Mouse (Mus musculus): ENCODE results near the gene Ttll5. TPM values are rescaled to one million over a fixed set of nuclear protein-coding genes. Genes with fewer than 3 reads are reported as not detected.
A peak's percentile ranks its signal among the peaks of the same experiment; 100 is the strongest.

The Ttll5 gene
- total RNA-seq, 1 experiment from 2014 or later: 21.7 TPM

DNA sequence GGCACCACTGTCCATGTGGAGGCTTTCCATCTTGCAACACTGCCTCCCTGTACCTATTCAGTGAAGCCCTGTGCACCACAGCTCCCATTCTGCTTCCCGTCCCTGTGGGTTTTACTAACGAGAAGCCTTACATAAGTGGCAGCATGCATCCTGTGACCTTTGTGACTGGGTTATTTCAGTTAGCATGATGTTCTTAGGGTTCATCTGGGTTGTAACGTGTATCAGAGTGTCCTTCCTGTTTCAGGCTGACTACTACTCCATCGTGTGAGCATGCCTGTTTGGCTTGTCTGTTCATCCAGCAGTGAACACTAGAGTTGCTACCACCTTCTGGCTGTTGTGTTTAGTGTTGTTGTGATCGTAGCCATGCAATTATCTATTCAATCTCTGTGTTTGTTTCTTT is 221.7 kb downstream of the Ttll5 start:
- ATAC-seq (replicated peaks in 1 of 2; ENCODE audit: insufficient read depth in 1 of 2, low FRiP score in 2 of 2, low TSS enrichment in 1 of 2, low read depth in 1 of 2, poor library complexity in 2 of 2, severe bottlenecking in 2 of 2): no peak

GRCm38 (mm10) chr12:86046776-86047175 is 222.3 kb downstream of the Ttll5 start:
- ATAC-seq (replicated peaks in 1 of 2; ENCODE audit: insufficient read depth in 1 of 2, low FRiP score in 2 of 2, low TSS enrichment in 1 of 2, low read depth in 1 of 2, poor library complexity in 2 of 2, severe bottlenecking in 2 of 2): no peak

DNA sequence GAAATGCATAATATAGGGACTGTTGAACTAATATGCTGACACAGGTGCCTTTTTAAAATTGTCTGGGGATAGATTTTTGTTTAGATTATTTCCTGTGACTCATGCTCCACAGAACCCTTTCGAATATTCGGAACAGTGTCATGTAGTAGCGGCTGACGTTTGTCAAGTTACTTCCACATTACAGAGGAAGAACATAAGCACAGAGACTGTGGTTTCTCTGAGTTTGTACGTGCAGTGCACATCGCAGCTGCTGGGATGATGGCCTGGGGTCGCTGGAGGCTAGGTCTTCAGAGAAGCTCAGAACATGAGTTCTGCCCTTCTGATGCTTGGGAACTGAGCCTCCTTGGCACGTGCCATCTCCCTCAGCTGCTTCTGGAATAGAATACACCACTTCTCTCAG is 222.9 kb downstream of the Ttll5 start:
- peak; percentile 27 to 53; a peak in 1 of 4 replicates for ATAC-seq (replicated peaks in 1 of 2; ENCODE audit: insufficient read depth in 1 of 2, low FRiP score in 2 of 2, low TSS enrichment in 1 of 2, low read depth in 1 of 2, poor library complexity in 2 of 2, severe bottlenecking in 2 of 2)

DNA sequence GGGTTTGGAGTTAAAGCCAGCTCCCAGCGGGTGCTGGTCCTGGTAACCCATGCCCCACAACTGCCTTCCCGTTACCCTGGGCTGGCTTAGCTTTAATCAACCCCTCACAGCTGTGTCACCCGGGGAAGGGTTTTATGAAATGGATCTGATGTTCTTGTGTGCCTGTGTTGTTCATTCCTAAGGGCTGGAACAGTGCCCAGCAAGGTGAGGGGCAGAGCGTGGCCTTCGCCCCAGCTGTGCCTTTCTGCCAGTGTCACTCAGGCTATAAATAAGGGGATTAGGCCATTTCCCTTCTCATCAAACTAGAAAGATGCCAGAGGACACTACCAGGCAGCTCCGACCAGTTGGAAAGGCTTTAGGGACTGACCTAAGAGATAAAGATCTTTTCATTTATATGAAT is 225.4 kb downstream of the Ttll5 start:
- no peak for ATAC-seq (replicated peaks in 1 of 2; ENCODE audit: insufficient read depth in 1 of 2, low FRiP score in 2 of 2, low TSS enrichment in 1 of 2, low read depth in 1 of 2, poor library complexity in 2 of 2, severe bottlenecking in 2 of 2)

GRCm38 (mm10) chr12:86051477-86051876 is 227.0 kb downstream of the Ttll5 start:
- no peak for ATAC-seq (replicated peaks in 1 of 2; ENCODE audit: insufficient read depth in 1 of 2, low FRiP score in 2 of 2, low TSS enrichment in 1 of 2, low read depth in 1 of 2, poor library complexity in 2 of 2, severe bottlenecking in 2 of 2)

GRCm38 (mm10) chr12:86055306-86055705 is 230.8 kb downstream of the Ttll5 start:
- no peak for ATAC-seq (replicated peaks in 1 of 2; ENCODE audit: insufficient read depth in 1 of 2, low FRiP score in 2 of 2, low TSS enrichment in 1 of 2, low read depth in 1 of 2, poor library complexity in 2 of 2, severe bottlenecking in 2 of 2)

- no peak for ATAC-seq (replicated peaks in 1 of 2; ENCODE audit: insufficient read depth in 1 of 2, low FRiP score in 2 of 2, low TSS enrichment in 1 of 2, low read depth in 1 of 2, poor library complexity in 2 of 2, severe bottlenecking in 2 of 2)
Observed at GRCm38 (mm10) chr12:86056976-86057375, 232.5 kb downstream of the Ttll5 start.

- no peak for ATAC-seq (replicated peaks in 1 of 2; ENCODE audit: insufficient read depth in 1 of 2, low FRiP score in 2 of 2, low TSS enrichment in 1 of 2, low read depth in 1 of 2, poor library complexity in 2 of 2, severe bottlenecking in 2 of 2)
Observed at GRCm38 (mm10) chr12:86057516-86057915, 233.1 kb downstream of the Ttll5 start.

DNA sequence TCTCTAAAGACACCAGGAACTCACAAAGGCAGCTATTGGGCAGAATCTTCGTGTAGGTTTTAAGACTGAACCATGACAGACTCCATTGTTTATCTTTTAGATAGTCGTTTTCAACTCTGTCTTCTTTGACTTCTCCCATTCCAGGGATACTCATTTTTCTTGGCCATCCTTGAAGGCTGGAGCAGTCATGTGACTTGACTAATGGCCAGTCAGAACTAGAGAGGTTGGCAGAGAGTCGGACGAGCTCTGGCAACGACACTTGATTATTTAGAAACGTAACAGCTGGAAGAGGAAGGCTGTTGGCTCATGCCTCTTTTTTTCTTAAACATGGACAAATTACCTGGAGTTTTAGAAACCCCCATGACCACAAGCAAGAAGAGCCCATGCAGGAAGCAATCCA is 234.9 kb downstream of the Ttll5 start:
- no peak for ATAC-seq (replicated peaks in 1 of 2; ENCODE audit: insufficient read depth in 1 of 2, low FRiP score in 2 of 2, low TSS enrichment in 1 of 2, low read depth in 1 of 2, poor library complexity in 2 of 2, severe bottlenecking in 2 of 2)

GRCm38 (mm10) chr12:86064796-86065195 is 240.3 kb downstream of the Ttll5 start:
- ATAC-seq (replicated peaks in 1 of 2; ENCODE audit: insufficient read depth in 1 of 2, low FRiP score in 2 of 2, low TSS enrichment in 1 of 2, low read depth in 1 of 2, poor library complexity in 2 of 2, severe bottlenecking in 2 of 2): no peak

DNA sequence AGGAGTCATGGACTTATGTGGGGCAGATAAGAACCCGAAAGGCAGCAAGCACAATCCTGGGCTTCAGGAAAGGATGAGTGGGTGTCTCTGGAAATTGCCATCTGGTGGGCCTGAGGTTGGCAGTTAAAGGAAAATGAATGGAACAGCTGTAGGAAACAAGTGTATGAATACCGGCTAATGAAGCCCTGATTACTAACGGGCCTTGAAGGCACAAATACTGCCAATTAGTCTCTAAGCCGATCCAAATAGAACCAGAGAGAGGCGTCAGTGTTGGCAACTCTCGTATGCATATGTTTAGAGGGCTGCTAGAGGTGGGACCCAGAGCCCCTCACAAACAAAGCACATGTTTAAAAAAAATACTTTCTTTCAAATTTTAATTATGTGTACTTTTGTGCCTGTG is 247.0 kb downstream of the Ttll5 start:
- no peak for ATAC-seq (replicated peaks in 1 of 2; ENCODE audit: insufficient read depth in 1 of 2, low FRiP score in 2 of 2, low TSS enrichment in 1 of 2, low read depth in 1 of 2, poor library complexity in 2 of 2, severe bottlenecking in 2 of 2)

DNA sequence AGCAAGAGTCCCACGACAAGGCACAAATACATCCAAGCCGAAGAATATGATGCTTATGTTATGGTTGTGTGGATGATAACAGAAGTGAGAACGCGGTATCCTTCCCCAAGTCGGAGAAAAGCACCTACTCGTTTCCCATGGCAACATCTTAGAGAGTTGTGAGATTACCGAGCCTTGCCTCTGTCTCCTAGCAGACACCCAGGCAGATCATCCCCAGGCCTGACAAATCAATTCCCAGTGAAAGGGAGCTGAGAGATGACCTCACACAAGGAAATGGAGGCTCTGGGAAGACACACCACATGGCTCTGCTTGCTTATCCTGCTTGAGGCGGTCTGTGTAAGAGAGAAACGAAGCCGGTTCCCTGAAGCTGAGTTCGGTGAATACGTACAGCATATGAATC is 250.2 kb downstream of the Ttll5 start:
- no peak for ATAC-seq (replicated peaks in 1 of 2; ENCODE audit: insufficient read depth in 1 of 2, low FRiP score in 2 of 2, low TSS enrichment in 1 of 2, low read depth in 1 of 2, poor library complexity in 2 of 2, severe bottlenecking in 2 of 2)

GRCm38 (mm10) chr12:86075358-86075757 is 250.9 kb downstream of the Ttll5 start:
- no peak for ATAC-seq (replicated peaks in 1 of 2; ENCODE audit: insufficient read depth in 1 of 2, low FRiP score in 2 of 2, low TSS enrichment in 1 of 2, low read depth in 1 of 2, poor library complexity in 2 of 2, severe bottlenecking in 2 of 2)

DNA sequence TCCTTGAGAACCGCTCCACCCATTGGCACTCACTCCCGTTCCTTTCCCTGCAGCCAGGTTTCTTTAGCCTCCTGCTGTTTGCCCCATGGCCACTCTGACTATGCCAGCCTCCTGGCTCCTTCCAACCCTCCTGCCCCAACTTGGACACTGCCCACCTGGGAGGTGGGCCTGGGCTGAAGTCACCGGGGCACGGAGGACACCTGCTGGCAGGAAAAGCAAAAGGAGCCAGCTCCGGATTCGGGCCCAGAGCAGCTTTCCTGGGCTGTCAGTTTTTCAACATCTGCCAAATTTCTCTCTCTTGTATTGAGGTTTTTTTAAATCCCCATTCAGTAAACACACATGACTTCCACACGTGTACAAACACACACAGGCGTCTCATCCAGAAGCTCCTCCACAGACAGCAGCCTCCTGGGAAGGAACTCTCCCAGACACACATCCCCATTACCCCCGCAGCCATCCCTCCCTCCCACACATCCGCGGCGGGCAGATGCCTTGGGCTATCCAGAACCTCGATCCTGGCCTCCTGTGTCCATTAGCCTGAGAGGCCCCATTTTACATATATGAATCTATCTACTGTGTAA is 252.0 kb downstream of the Ttll5 start:
- ATAC-seq (replicated peaks in 1 of 2; ENCODE audit: insufficient read depth in 1 of 2, low FRiP score in 2 of 2, low TSS enrichment in 1 of 2, low read depth in 1 of 2, poor library complexity in 2 of 2, severe bottlenecking in 2 of 2): no peak

- no peak for ATAC-seq (replicated peaks in 1 of 2; ENCODE audit: insufficient read depth in 1 of 2, low FRiP score in 2 of 2, low TSS enrichment in 1 of 2, low read depth in 1 of 2, poor library complexity in 2 of 2, severe bottlenecking in 2 of 2)
Observed at GRCm38 (mm10) chr12:86077322-86077721, 252.9 kb downstream of the Ttll5 start.

- ATAC-seq (replicated peaks in 1 of 2; ENCODE audit: insufficient read depth in 1 of 2, low FRiP score in 2 of 2, low TSS enrichment in 1 of 2, low read depth in 1 of 2, poor library complexity in 2 of 2, severe bottlenecking in 2 of 2): no peak
Observed at GRCm38 (mm10) chr12:86077736-86078135, 253.3 kb downstream of the Ttll5 start.

DNA sequence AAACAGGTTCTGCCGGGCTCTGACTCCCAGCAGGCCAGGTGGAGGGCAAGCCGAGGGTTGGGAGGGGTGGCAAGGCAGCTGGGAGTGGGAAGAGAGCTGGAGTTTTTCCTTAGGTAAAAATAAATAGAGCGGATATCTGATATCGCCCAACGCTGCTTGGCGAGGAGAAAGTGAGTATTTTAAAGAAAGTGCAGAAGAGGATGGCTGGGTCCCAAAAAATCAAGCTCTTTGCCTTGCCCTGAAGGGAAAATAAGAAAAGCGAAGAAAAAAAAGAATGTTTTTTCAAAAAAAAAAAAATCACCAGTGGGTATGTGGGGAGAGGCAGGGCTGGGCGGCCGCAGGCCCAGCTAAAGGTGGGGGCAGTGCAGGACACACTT is 253.7 kb downstream of the Ttll5 start:
- no peak for ATAC-seq (replicated peaks in 1 of 2; ENCODE audit: insufficient read depth in 1 of 2, low FRiP score in 2 of 2, low TSS enrichment in 1 of 2, low read depth in 1 of 2, poor library complexity in 2 of 2, severe bottlenecking in 2 of 2)

DNA sequence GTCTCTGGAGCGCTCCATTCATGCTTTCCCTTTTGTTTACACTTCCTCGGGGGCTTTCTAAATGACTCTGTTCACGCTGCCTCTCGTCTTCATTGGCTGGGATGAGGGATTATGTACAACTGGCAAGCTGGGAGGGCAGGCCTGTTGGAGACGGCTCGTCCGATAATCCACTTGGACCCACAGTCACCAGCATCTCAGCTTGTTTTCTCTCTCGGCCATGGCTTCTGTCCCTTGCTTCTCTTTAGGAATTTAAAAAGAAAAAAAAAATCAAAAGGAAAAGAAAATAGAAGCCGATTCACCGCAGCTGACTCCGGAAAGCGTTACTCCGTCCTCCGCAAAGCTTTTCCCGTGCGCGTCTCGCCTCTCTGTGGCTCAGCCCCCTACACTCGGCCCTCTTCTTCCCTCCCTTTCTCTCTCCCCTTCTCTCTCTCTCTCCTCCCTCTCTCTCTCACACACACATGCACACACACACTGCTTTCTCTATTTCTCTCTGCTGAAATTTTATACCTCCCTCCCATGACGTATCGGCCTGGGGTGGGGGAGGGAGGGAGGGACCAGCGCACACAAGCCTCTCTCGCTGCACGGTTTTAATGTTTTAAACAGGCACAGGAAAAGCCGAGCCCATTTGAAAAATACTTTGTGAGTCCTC is 254.2 kb downstream of the Ttll5 start, which contains the start of gene Tgfb3:
Gene Tgfb3, minus strand, starts transcription at position 489 of the 649 bp plus-strand sequence.
- ATAC-seq (replicated peaks in 1 of 2; ENCODE audit: insufficient read depth in 1 of 2, low FRiP score in 2 of 2, low TSS enrichment in 1 of 2, low read depth in 1 of 2, poor library complexity in 2 of 2, severe bottlenecking in 2 of 2): no peak; a peak in 1 of 4 replicates

GRCm38 (mm10) chr12:86079202-86079667 is 254.8 kb downstream of the Ttll5 start:
- peak; percentile 90 to 93 for ATAC-seq (replicated peaks in 1 of 2; ENCODE audit: insufficient read depth in 1 of 2, low FRiP score in 2 of 2, low TSS enrichment in 1 of 2, low read depth in 1 of 2, poor library complexity in 2 of 2, severe bottlenecking in 2 of 2)

Measured in hematopoietic stem cell, adult 5-6 weeks (primary cell).